Mouse (Mus musculus) cerebellum, adult 11-12 months (tissue): ENCODE data around the gene Arhgef7.

Experiments
- DNase-seq: peaks from one replicate; pipeline ENCODE4 v3.0.0; 2022

Arhgef7 gene

DNA sequence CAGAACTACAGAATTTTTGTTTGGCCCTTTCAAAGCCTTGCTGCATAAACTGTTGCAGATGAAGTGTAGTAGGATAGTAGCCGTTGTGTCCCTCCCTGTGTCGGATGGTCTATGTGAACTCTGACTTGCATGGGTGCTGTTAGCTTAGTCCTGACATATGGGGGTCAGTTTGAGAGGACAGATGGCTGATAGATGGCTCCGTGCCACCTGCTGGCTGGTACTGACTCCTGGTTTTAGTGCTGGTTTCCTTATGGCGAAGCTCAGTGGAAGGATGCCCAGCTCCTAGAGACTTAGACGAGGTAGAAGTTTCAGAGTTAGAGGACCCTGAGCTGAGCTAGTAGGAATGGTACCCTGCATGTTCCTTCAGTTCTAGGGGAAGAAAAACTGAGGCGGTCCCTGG, 42.5 kb downstream of the Arhgef7 start:
- DNase-seq = peak; percentile 96

DNA sequence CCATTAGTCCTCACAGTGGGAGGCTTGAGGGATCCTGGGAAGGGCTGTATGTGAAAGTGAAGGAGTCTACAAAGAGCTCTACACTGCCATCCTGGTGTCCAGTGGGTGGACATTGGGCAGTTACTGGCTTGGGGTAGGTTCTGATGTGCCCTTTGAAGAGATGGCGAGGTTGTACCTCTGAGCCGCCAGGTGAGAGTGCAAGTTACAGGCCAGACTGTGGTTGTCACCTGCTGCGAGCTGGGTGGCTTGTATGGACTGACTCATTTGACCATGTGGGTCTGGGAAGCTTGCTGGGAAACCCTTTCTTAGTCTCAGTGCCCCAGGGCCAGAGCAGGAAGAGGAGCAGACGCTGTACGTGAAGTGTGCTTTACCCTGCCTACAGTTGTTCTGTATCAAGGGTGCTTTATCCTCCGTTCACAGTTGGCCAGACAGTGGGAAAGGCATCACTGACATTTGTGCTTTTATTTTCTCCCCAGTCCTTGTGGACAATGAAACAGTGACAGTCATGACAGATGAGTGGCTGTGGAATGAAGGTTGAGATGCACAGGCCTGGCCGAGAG, 43.1 kb downstream of the Arhgef7 start:
- DNase-seq = no peak

DNA sequence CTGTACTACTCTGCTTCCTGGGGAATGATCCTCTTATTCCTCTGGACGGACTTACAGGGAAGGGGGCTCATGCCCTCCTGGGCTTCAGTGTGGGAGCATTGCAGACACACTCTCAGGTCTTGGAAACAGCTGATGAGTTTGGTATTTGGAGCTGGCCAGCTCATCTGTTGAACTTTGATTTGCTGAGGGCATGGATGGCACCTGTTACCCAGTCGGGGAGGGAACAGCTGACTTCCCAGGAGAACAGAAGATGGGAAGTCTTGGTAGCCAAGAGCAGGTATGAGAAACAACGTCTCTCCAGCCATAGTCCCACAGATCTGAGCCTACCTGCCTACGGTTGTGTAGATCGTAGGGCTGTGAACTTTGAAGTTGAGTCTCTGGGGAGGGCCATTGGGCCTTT, 44.1 kb downstream of the Arhgef7 start:
- no peak for DNase-seq

DNA sequence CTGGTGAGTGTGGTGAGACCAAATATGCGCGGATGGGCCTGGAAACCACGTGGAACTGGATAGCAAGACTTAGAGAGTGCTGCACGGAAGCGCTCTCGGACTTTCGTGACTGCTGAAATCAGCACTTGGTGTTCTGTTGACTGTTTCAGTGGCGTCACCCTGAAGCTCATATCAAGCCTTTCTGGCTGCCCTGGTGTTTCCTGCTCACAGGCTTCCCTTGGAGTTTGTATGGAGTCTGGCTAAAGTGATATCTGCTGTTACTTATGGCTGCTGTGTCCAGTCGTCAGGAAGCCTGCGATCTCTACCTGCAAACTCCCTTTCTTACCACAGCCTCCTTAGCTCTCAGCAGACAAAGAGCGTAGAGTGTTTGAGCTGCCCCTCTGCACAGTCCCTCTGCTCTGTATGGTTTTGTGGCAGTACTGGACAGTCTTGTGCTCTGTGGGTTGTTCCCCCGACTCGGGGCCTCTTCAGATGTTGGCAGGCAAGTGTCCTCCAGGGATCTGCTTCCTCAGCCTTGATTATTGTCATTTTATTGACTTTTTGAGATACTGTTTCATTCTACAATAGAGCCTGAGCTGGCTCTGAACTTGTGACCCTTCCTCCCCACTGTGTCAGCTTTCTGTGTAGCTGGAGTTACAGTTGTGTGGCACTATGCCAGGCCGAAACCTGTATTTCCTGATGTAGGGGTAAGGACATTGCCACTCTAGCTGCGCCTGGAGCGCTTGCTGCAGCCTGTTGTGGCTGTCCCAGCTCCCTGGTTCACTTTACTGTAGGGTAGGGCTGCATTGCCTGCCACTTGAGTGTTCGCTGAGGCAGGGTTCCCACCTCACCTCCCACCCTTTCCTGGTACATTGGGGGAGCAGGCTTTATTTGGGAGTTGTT, 46.9 kb downstream of the Arhgef7 start:
- peak; percentile 56 for DNase-seq

DNA sequence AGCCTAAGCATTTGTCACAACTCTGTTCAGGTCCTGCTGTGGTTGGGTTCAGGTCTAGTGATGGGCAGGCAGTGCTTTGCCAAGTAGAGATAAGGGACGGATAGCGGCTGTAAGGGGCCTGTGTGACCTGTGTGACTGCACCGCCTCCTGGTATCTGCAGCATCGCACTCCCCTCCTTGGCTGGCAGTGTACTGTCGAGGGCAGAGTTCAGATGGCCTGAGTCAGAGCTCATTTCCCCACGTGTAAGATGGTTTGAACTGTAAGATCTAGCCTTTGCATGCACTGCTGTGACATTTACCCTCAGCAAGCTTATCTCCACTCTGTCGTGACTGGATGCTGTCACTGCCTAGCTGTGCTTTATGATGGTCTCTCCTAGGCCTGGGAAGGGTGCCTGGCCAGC, 48.4 kb downstream of the Arhgef7 start:
- peak; percentile 38 for DNase-seq

DNA sequence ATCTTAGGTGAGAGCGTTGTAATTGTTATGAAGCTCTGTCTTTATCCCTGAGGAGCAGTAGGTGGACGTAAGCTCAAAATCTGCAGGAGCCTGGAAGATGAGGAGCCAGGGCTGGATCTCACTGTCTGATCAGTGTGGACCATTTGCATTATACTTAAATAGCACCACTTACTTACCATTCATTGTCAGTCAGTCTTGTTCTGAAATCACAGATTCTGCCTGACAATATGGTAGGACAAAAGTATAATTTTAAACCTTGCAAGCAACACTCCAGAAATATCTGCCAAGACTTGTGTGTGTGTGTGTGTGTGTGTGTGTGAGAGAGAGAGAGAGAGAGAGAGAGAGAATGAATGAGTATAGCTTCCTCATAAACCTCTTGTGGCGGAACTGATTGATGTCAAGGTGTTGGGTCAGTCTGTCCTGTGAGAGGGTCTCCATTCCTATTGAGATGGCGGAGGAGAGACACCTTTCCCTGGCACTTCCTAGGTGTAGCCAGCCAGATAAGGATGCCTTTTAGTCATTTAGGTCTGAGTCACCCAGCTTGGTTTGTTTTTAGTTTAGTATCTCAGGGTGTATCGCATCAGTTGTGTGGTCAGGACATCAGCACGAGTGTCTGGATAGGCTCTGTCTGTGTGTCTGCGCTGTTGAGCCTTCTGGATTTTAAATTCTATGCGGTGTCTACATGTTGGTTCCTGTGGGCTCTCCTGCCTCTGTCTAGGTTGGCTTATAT, 49.1 kb downstream of the Arhgef7 start:
- no peak for DNase-seq

DNA sequence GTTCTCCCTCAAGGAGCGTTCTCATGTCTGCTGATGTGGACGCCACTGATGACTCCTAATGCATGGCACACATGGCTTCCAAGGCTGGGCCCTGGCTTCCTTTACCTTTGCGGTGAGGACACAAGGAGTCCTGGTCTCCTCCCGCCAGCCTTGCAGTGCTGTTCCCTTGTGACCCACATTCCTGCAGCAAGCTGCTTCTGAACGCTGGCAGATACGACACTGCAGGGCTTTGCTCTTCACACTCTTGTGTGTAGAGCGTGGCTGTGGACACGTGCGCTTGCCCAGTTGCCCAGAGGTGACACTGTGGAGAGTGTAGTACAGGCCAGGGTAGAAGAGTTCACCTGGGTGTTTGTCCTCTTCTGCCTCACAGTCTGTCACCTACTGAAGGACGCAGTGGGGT, 49.7 kb downstream of the Arhgef7 start:
- peak; percentile 66 for DNase-seq

DNA sequence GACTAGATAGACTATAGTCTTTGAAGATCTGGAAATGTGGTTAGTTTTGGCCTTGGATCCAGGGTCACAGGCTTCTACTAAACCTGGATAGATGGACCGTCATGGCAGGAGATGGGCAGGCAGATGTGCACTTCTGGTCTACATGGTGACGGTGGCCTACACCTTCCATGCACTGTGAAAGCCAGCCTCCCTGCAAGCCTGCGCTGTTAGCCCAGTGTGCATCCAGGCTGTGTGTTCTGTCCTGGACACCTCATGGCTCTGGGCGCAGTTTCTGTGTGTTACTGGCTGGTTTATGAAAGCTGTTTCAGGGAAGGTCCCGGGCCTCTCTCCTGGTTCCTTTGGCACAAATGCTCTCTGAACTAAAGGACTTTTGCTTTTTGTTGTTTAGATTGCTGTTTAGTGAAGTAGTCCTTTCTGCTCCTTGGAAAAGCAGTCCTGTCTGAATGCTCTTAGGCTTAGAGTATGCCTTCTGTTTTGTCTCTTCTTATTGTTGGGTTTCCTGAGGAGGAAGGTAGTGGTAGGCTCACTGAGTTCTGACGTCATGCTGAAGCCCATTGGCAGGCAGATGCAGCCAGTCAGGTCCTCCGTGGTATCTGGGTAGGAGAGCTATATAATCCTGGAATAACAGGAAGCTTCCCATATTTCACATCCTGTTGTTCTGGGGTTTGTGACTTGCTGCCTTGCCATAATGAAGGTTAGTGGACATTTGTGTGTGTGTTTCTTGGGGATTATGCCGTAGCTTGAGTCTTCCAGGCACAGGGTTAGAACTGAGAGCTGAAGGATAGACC, 51.3 kb downstream of the Arhgef7 start:
- no peak for DNase-seq

DNA sequence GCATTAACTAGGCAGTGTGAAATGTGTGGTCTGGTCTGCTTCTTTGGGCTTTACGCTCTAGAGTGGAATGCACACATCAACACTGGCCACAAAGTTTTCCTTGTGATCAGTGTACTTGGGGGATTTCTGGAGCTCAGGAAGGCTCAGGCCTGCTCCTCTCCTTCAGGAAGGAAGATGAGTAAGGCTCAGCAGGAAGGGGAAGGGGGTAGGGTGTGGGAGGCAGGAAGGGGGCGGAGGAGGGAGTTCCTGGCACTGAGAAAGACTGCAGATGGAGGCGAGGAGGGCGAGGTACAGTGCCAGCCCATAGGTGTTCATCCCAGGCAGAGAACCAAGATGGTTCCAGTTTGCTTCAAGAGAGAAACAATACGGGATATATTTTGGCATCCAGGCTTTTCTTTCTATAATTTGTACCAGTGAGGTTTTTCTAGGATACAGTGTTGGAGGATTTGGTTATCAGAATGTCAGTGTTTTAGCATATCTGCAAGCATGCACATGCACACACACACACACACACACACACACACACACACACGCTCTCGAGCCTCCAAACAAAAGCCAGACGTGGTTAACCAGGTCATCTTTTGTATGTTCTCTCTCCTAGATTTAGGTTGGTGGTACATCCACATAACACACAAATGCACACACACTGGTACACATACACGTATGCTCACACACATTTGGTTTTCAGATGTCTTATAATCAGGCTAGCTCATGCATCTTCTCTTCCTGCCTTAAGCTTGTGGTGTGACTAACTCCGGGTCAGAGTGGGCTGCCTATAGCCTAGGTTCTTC, 52.5 kb downstream of the Arhgef7 start:
- peak; percentile 92 for DNase-seq

DNA sequence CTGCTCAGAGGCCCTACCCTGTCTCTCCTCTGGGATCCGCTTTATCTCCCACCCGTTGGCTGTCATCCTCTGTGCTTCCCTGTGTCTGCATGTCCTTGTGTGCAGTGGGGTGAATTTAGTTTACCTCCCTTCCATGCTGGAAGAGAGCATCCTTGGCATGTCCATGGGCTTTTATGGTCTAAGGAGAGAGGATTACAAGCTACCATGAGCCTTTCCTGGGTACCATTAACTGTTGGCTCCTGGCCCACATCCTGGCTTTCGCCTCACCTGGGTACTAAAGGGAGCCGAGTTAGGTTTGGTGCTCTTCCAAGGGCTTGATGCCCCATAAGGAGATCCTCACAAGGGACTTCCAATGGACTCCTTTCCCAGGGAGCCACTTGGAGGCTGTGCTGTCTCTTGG, 53.1 kb downstream of the Arhgef7 start:
- DNase-seq = peak; percentile 81

DNA sequence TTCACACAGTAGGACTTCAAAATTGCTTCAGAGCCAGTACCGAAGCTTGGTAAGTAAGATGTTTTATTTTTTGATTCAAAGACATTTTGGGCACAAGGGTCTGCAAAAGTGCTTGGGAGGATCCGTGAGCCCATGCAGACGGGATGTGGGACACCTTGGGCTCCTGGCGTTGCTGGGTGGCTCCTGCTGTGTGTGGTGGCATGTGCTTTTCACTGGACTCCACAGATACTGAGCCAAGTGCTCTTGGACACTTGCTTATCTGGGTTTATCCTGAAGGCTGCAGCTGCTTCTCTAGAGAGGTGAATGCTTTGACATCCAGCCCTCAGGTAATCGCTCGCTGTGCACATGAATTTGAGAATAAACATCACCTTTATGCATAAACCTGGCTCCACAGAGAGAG, 55.1 kb downstream of the Arhgef7 start:
- DNase-seq = no peak

DNA sequence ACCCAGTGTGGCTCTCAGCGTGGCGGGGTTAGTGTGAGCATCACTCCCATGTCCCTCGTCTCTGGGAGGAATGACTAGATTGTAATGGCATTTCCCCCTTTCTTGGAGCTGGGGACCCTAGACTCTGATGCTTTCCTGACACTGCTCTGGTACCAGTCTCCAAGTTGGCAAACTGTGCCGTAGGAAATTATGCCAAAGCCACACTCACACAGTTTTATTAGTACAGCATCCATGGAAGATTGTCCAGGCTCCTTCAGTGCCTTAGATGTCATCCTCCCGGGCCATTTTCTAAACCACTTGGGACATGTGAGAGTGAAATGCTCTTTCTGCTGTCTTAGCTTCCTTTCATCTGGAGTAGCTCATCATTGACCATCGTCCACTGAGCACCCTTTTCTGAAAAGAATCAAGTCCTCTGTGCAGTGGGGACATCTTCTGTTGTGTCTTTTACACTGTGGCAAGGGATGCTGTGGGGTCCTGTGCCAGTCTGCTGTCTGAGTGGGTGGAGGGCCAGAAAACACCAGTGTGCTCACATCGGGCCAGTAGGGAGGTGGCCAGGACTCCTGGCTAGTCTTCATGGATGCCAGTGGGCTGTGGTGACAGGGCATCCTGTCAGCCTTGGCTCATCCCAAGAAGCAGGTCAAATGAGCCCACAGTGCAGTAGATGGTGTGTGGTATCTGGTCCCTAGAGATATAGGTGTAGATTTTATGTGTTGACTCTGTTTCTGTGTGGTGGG, 56.5 kb downstream of the Arhgef7 start:
- no peak for DNase-seq

DNA sequence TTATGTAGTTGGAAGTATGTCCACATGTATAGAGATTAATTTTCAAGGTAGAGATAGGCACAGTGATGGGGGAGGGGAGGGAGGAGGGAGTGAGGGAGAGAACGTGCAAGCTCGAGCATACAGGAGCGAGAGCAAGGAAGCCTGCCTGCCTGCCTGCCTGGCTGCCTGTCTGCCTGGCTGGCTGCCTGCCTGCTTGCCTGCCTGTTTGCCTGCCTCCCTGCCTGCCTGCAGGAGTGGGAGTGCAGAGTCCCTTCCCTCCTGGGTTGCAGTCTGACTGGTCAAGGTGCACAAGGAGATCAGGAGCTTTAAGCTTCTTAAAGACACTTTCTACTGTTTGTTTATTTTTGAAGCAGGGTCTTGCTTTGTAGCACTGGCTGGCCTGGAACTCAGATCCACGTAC, 57.6 kb downstream of the Arhgef7 start:
- peak; percentile 80 for DNase-seq

DNA sequence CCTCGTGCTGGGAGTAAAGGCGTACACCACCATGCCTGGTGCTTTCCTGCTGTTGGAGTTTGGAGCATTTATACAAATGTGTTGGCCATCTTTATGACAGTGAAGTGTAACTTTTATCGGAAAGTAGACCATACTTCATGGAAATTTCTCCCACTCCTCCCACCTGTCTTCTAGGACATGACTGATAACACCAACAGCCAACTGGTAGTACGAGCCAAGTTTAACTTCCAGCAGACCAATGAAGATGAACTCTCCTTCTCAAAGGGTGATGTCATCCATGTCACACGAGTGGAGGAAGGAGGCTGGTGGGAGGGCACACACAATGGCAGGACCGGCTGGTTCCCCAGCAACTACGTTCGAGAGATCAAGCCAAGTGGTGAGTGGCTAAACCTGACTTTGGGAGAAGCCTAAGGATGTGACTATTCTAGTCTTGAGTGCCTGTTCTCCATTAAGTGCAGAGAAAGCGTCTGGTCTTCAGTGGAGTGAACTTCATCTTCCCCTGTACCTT, 58.1 kb downstream of the Arhgef7 start:
- no peak for DNase-seq

DNA sequence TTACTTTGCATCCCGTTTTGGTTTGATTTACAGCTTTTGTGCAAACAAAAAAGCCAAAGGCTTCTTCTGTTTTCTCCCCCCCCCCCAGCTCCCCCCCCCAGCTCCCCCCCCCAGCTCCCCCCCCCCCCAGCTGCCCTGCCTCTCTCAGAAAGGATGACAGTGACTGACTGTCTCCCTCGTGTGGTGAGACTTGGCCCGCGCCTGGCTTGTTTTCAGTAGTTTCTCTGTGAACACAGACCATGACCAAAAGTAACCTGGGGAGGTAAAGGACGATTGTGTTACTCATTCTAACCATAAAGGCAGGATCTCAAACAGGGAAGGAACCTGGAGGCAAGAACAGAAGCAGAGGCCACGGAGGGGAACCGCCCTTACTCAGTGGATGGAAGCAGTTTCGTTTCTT, 60.7 kb downstream of the Arhgef7 start:
- DNase-seq = peak; percentile 77

DNA sequence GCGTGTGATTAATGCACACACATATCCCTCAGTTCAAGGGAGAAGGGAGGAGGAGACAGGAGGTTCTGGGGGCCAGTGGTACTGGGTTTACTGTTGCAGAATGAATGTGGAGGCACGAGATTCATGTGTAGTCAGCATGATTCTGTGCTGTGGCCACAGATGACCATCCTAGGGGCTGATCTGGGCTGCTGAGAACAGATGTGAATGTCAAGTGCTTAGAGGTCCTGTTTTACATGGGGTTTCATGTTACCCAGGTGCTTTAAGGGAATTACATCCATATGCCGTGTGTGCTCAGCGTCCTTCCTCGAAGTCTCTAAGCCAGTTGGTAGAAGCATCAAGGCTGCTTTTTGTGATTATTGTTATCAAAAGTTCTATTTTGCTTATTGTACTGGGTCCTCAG, 61.6 kb downstream of the Arhgef7 start:
- no peak for DNase-seq

DNA sequence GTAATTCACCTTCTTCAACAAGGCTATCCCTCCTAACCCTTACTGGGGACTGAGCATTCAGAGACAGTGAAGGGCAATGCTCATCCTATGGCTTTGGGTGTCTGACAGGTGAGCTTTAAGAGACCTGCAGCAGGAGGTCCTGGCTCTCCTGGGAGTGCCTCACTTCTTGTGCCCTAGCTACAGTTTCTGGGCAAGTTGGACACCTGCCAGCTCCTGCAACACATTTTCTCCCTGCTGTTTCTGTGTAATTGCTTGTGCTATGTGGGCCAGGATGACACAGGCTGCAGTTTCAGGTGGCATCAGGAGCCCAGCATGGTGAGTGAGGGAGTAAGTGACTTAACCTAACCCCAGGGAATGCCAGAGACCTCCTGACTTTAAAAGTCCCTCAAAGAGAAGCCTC, 67.4 kb downstream of the Arhgef7 start:
- peak; percentile 87 for DNase-seq

DNA sequence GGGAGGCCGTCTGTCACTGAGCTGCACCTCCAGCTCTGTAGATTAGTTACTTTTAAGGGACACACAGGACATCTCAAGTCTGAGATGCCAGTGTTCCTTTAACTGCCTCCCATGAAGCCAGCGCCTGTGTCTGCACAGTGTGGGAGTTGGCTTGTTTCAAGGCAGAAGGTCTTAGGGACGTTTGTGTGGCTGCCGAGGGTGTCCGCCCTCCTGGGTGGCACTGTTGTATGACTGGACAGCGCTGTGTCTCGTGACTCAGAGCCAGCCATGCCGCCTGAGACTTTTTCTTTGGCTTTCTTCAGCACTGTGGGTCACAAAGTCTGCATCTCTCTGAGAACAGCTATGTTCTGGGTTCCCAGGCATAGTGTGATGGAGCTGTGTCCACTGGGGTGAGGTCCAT, 69.6 kb downstream of the Arhgef7 start:
- no peak for DNase-seq

DNA sequence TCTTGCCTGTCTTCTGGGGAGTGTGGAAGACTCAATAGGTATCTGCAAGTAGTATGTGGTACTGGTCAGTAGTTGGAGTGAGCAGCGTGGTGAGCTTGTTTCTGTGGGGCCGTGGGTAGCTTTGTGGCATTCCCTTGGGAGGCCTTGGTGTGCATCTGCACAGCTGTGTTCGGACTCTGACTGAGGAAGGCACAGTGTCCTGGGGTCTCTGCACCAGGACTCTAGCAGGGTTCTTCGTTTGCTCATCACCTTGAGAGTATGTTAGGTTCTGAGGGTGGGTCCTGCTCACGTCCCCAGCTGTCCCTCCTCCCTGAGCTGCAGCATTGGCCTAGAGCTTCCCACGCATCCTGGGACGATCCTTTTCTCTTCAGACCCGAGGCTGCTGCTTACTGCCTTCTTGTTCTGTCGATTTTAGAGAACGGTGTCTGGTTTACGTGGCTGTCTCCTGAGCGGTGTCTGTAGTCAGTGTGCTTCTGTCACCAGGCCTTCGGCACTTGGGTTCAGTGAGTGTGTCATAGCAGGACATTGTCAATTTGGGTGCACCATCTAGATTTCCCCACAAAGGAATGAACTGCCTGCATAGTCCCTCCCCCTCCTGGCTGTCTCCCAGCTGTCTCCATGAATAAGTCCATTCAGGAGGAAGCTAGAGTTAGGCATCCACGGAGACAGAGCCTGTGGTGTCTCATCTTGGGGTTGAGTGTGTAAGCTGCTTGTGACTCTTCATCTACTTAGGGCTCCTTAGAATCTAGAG, 70.4 kb downstream of the Arhgef7 start:
- peak; percentile 69 for DNase-seq

DNA sequence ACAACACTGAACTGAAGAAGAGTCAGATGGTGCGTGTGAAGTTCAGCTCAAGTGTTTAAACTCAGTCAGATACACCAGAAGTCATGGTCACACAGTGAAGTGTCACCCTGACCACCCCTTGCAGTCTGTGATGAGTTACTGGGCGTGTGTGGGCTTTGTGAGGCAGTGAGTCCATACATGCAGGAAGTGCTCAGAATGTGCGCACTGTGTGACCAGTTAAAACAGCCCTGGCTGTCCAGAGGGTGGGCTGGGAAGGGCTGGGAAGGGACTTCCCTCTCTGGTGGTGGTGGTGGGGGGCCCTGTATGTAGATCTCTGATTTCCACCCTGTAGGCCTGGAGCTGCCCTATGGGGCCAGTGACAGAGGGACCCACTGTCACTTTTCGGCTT, 71.0 kb downstream of the Arhgef7 start:
- DNase-seq = no peak

DNA sequence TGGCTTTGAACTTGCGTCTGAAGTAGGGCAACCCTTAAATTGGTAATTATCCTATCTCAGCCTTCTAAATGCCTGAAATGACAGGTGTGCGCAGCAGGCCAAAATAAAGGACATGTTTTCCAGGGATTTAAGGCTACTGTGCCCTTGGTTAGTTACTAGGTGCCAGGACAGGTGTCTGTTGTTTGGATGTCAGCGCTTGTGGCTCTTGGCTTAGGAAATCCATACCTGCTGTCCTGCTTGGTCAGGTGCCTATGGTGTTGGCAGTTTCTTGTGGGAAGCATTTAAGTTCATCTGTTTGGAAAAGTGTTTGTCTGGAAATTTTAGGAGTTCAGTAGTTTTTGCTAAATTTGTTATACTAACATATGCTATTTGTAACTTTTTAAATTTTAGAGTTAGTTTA, 71.6 kb downstream of the Arhgef7 start:
- DNase-seq = no peak
